ENCODE assay signal across 1 mouse cellular context in the genomic region with DNA sequence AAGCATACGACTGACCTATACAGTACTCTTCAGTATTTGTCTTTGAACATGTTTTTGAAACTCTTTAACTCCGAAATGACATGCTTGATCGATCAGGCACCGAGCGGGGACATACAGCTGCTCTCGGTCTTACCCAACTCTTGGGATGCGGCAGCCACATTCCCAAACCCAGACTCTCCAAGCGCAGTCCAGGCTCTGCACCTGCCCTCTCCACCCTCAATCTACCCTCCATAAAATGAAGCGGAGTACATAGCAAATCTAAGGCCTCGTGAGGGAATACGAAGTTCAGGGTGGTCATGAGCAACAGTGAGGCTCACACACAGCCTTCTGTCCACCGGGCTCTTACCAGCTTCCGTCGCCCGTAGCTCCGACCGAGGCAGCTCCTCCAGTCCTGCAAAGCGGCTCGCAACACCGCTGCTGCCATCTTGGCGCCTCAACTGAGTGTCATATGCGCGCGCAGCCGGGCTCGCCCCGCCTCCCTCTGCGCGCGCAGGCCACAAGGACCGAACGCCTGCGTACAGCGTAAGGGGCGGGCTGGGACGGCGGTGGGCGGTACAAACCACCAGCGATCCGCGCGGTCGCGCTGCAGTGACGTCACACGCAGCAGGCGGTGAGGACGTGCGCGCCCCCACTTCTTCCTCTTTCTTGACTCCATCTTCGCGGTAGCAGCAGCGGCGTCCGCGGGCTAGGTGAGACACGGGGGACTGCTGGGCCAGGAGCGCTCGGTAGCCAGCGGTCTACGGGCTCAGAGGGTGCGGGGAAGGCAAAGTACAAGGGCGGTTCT.
TF ChIP-seq lines count a peak whose summit lies in the region.

Gene Mrpl49, minus strand, starts transcription at position 473 of the 784 bp plus-strand sequence.
Gene Fau, plus strand, starts transcription at position 532 of the 784 bp plus-strand sequence.

TF ChIP-seq in CH12.LX, 34 proteins besides CTCF, POLR2A, EP300 and RAD21:
- TF ChIP-seq HCFC1 (IDR thresholded peaks at IDR 0.05; ENCODE audit: low read depth, low read length) (peak; percentile 93), MYC (IDR thresholded peaks at IDR 0.05; ENCODE audit: low read depth, low read length) (peak; percentile 17; the same call in 1 of the 2 replicates), KAT2A (IDR thresholded peaks at IDR 0.05; ENCODE audit: insufficient replicate concordance, low read length) (peak; percentile 84; the same call in 1 of the 2 replicates), MAX (IDR thresholded peaks at IDR 0.05; ENCODE audit: low read length) (peak; percentile 66; the same call in 1 of the 2 replicates), CHD2 (IDR thresholded peaks at IDR 0.05; ENCODE audit: low read length) (no peak), CHD1 (IDR thresholded peaks at IDR 0.05; ENCODE audit: low read depth, low read length) (no peak), USF2 (conservative IDR thresholded peaks at IDR 0.05; ENCODE audit: low read depth, low read length) (no peak), MEF2A (IDR thresholded peaks at IDR 0.05; ENCODE audit: borderline replicate concordance, low read depth, low read length) (peak; percentile 73), POLR2AphosphoS2 (IDR thresholded peaks at IDR 0.05; ENCODE audit: low read depth, low read length) (peak; percentile 85), SMC3 (IDR thresholded peaks at IDR 0.05; ENCODE audit: low read depth, low read length) (no peak), IRF4 (IDR thresholded peaks at IDR 0.05; ENCODE audit: low read depth, low read length) (peak; percentile 42; the same call in 1 of the 2 replicates), ZC3H11A (IDR thresholded peaks at IDR 0.05; ENCODE audit: low read depth, low read length) (no peak), NRF1 (IDR thresholded peaks at IDR 0.05; ENCODE audit: low read depth, low read length) (peak; percentile 95), MAZ (IDR thresholded peaks at IDR 0.05; ENCODE audit: low read depth, low read length) (0 out of 2 replicates have a peak, but pooled peaks have one; percentile 50), E2F4 (IDR thresholded peaks at IDR 0.05; ENCODE audit: insufficient replicate concordance, low read depth, low read length) (peak; percentile 68; the same call in 1 of the 2 replicates), UBTF (IDR thresholded peaks at IDR 0.05; ENCODE audit: low read depth, low read length) (no peak), GABPA (IDR thresholded peaks at IDR 0.05; ENCODE audit: insufficient replicate concordance, low read depth, low read length) (peak; percentile 17; the same call in 1 of the 2 replicates), MAFK (IDR thresholded peaks at IDR 0.05; ENCODE audit: insufficient replicate concordance, low read length) (no peak), RCOR1 (conservative IDR thresholded peaks at IDR 0.05; ENCODE audit: low read depth, low read length) (no peak), SIN3A (IDR thresholded peaks at IDR 0.05; ENCODE audit: low read length) (peak; percentile 83), USF1 (IDR thresholded peaks at IDR 0.05; ENCODE audit: low read depth, low read length) (no peak; the same call in 1 of the 2 replicates), MXI1 (IDR thresholded peaks at IDR 0.05; ENCODE audit: low read depth, low read length) (peak; percentile 84), TCF12 (IDR thresholded peaks at IDR 0.05; ENCODE audit: low read depth, low read length) (peak; percentile 96), ZNF384 (IDR thresholded peaks at IDR 0.05; ENCODE audit: low read depth, low read length) (no peak), JUN (IDR thresholded peaks at IDR 0.05; ENCODE audit: insufficient read depth, low read depth, low read length) (no peak), PAX5 (IDR thresholded peaks at IDR 0.05; ENCODE audit: low read length) (no peak), ZMIZ1 (IDR thresholded peaks at IDR 0.05; ENCODE audit: low read depth, low read length) (peak; percentile 96), ELF1 (IDR thresholded peaks at IDR 0.05; ENCODE audit: low read depth, low read length) (peak; percentile 90), ZKSCAN1 (IDR thresholded peaks at IDR 0.05; ENCODE audit: borderline replicate concordance, low read depth, low read length) (no peak), ETS1 (conservative IDR thresholded peaks at IDR 0.05; ENCODE audit: low read depth, low read length) (no peak), BHLHE40 (IDR thresholded peaks at IDR 0.05; ENCODE audit: low read depth, low read length) (no peak), NELFE (IDR thresholded peaks at IDR 0.05; ENCODE audit: low read depth, low read length) (peak; percentile 96), TBP (conservative IDR thresholded peaks at IDR 0.05; ENCODE audit: low read depth, low read length) (peak; percentile 86), JUND (conservative IDR thresholded peaks at IDR 0.05; ENCODE audit: low read depth, low read length) (no peak)
